Mouse (Mus musculus) left cerebral cortex, adult 2 months (tissue): Measurements from ENCODE around the gene Uts2. TPM values are rescaled to one million over a fixed set of nuclear protein-coding genes. Genes with fewer than 3 reads are reported as not detected.
"Not testable (repeated sequence)": the region's sequence is repeated elsewhere in the genome, so short reads cannot be mapped to it uniquely, and the experiment has no call there.

Experiments used
- DNase-seq, 2 experiments: peaks; one replicate each; pipeline ENCODE4 v3.0.0; 2021 to 2022; ENCODE audit warnings: low spot score in 2 of 2, mixed read lengths in 1 of 2; ENCODE audit errors: extremely low spot score in 1 of 2
- H3K27ac ChIP-seq: fragments of 200-600 bp; 2 replicates; pipeline ENCODE4 v1.8.1; 2022
- H3K4me3 ChIP-seq: fragments of 200-600 bp; 2 replicates; pipeline ENCODE4 v1.8.1; 2022
- CTCF ChIP-seq: fragments of 200-600 bp; IDR thresholded peaks from 2 replicates; pipeline ENCODE4 v1.8.1; 2022; ENCODE audit warnings: antibody characterized with exemption, mild to moderate bottlenecking, moderate library complexity
- intact Hi-C: fragments of 180-260 bp; cut with DNase I; formaldehyde crosslinking; loops from one replicate; pipeline ENCODE4 v1.15.1; 2025
- total RNA-seq, 2 experiments: library from RNA; stranded (reverse); gene quantifications; 2 replicates each; pipeline ENCODE4 v1.2.3; 2021

Uts2 gene
- total RNA-seq, 2 experiments from 2014 or later = not detected

- DNase-seq = no peak
- intact Hi-C loops = no loop called here
- TF ChIP-seq CTCF = no peak
Measured at GRCm38 (mm10) chr4:150975145-150975544, 21.8 kb upstream of the Uts2 start.

DNA sequence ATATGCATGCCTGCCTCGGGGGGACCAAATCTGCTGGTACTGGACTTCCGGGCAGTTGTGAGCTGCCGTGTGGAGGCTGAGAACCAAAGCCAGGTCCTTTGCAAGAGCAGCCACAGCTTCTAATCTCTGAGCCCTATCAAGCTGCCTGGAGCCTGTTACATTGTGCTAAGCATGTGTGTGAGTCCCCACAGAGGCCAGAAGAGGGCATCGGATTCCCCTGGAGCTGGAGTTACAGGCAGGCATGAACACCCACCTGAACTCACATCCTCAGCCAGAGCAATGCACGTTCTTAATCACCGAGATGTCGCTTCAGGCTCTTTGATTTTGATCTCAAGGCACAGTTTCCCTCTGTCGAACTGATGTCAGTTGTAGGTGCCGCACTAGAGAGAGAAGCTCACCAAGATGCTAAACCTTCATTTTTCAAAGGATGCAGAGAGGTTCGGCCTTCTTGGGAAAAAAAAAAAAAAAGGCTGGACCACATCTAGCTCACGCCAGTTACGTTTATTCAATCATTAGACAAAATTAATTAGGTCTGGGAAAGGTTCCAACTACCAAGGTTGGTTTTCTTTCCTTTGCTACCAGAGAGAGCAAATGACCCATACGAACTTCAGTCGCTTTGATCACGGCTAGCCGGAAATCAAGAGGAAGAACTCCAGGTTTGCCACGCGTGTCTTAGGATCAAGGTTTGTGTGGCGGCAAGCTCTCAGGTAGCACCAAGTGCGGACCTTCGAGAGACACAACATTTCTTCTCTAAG, 18.6 kb upstream of the Uts2 start:
- no peak overlapping the region for H3K4me3 ChIP-seq
- no peak overlapping the region for H3K27ac ChIP-seq
- TF ChIP-seq CTCF = no peak
- intact Hi-C loops = no loop called here
- no peak for DNase-seq

More at GRCm38 (mm10) chr4:150975145-150975544, 21.8 kb upstream of the Uts2 start:
- Histone ChIP-seq H3K4me3 (no peak overlapping the region), H3K27ac (no peak overlapping the region)

GRCm38 (mm10) chr4:150979455-150979854, 17.4 kb upstream of the Uts2 start:
- DNase-seq = no peak
- TF ChIP-seq CTCF = no peak

DNA sequence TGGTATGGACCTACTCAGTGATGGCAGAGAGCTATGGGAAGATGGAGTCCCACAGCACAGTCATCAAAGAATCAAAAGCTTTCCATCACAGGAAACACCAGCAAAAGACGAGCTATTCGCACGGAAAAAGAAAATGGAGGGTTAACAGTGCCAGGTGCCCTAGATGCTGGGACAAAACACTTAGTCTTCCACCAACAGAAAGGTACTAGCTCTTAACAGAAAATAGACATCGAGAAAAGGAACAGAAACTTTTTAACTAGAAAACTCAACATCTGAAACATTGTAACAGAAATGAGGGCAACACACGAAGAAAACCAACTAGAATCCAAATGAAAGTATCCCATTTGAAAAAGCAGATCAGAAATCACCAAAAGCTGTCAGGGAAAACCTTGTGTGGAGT, 16.7 kb upstream of the Uts2 start:
- Histone ChIP-seq H3K4me3 (no peak overlapping the region), H3K27ac (no peak overlapping the region)
- no peak for DNase-seq
- TF ChIP-seq CTCF = no peak
- intact Hi-C loops = no loop called here

More at GRCm38 (mm10) chr4:150979455-150979854, 17.4 kb upstream of the Uts2 start:
- Histone ChIP-seq H3K4me3 (no peak overlapping the region), H3K27ac (no peak overlapping the region)
- intact Hi-C loops = no loop called here

DNA sequence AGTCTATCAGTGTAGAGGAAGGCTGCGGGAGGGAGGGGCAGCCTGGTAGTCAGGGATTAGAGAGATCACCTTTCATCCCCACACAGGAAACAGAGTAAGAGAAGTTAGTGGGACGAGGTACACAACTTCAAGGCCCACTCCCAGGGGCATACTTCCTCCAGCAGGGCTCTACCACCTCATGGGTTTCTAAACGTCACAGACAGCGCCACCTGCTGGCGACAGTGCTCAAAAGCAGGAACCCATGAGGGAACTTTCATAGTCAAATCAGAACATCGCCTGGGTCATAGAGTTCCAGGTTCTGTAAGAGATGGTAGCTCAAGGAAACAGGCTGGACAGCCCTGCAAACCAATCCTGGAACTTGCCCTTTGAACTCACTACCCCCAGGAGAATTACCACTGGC, 6.7 kb upstream of the Uts2 start:
- Histone ChIP-seq H3K27ac (no peak overlapping the region), H3K4me3 (no peak overlapping the region)
- TF ChIP-seq CTCF = peak; percentile 47
- DNase-seq = no peak
- intact Hi-C loops = no loop called here

DNA sequence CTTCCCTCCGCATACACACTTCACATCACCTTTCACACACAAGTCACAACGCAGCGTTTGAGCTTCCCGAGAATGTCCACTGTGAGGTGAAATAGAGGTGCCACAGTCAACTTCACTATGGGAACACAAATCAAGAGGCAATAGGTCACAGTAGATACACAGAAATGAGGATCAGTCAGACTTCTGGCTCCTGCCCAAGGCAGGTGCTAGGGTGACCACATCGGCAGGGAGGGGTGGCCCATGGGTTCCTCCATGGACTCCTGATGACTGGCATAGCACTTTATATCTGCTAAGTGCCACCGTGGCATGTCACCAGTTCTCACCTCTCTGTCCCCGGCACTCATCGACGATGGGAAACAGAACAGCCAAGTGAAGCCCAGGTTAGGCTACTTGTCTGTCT, 1.7 kb downstream of the Uts2 start:
- no peak for TF ChIP-seq CTCF
- Histone ChIP-seq H3K4me3 (no peak overlapping the region), H3K27ac (no peak overlapping the region)
- intact Hi-C loops = no loop called here
- no peak for DNase-seq

GRCm38 (mm10) chr4:151001397-151001796, 4.5 kb downstream of the Uts2 start:
- intact Hi-C loops = no loop called here
- no peak overlapping the region for H3K27ac ChIP-seq
- no peak for TF ChIP-seq CTCF
- DNase-seq = no peak
- no peak overlapping the region for H3K4me3 ChIP-seq

DNA sequence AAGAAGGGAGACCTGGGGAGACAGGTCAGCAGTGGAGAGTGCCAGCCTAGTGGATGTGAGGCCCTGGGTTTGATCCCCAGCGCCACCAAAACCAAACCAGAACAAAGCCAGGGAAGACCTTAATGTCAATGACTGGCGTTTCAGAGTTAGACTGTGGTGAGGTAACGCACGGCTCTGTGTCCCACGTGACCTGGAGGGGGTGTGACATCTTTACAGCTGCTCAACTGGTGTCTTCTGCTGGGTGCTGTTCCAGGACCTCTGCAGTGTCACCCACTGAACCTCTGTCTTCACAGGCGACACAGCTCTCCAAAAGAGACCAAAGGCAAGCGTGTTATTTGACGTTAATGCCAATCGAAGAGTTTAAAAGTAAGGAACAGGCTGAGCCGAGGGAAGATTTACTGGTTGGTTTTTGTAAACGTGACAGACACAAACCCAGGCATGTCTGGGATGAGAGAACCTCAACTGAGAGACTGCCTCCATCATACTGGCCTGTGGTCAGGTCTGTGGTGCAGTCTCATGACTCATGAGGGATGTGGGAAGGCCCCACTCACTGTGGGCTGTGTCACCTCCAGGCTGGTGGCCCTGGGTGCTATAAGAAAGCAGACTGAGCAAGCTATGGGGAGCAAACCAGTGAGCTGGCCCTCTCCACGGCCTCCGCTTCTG, 8.9 kb downstream of the Uts2 start:
- intact Hi-C loops = no loop called here
- Histone ChIP-seq H3K27ac (no peak overlapping the region), H3K4me3 (no peak overlapping the region)
- no peak for TF ChIP-seq CTCF
- no peak for DNase-seq

DNA sequence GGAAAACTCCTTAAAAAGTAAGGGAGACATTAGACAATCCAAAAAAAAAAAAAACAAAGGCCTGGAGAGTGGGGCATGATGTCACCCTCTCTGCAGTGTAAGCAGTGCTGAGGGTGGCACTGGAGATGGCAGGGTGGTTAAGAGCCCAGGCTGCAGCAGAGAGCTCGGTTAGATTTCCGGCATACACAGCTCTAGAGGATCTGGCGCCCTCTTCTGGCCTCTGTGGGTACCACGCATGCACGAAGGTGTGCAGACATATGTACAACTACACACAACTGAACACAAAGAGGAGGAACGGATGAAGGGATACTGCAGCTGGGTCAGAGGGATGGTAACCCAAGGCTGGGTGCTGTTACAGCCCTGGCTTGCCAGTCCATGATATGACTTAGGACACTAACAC, 10.0 kb downstream of the Uts2 start:
- Histone ChIP-seq H3K4me3 (no peak overlapping the region), H3K27ac (no peak overlapping the region)
- peak; percentile 28 to 33 for DNase-seq
- intact Hi-C loops = no loop called here
- TF ChIP-seq CTCF = peak; percentile 53

DNA sequence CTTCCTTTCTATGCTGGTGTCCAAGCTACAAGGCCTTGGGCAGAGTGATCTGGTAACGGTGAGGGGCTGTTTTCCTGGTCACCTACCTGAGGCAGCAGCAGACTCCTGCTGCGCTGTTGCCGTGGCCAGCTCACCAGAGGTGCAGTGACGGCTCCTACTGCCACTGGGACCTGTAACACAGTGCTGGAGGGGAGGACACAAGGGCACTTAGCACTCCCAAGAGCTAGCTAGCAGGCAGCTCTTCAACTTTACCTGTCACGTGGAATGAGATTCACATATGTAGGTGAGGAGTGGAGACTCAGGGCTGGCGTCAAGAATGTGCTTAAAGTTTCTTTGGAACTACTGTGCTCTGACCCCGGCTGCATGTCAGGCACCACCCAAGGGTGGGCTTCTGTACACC, 13.4 kb downstream of the Uts2 start:
- TF ChIP-seq CTCF = no peak
- no peak for DNase-seq
- intact Hi-C loops = no loop called here
- no peak overlapping the region for H3K27ac ChIP-seq
- H3K4me3 ChIP-seq = no peak overlapping the region

DNA sequence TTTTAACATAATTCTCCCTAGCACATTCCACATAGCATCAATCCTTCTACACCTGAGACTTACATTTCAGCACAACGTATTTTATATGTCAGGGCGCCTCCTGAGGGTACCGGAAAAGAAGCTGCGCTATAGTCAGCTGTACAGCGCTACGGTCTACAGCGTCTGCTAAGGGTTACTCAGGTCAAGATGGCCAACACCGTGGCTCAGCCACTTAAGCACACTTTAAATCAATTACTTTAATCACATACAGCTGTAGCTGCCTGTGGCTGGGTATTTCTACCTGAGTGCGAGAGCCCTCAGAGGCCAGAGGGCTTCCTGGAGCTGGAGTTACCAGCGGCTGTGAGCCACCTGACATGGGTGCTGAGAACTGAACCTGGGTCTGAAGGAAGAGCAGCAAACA, 19.0 kb downstream of the Uts2 start:
- no peak overlapping the region for H3K4me3 ChIP-seq
- no peak for DNase-seq
- no peak for TF ChIP-seq CTCF
- intact Hi-C loops = no loop called here
- H3K27ac ChIP-seq = no peak overlapping the region

DNA sequence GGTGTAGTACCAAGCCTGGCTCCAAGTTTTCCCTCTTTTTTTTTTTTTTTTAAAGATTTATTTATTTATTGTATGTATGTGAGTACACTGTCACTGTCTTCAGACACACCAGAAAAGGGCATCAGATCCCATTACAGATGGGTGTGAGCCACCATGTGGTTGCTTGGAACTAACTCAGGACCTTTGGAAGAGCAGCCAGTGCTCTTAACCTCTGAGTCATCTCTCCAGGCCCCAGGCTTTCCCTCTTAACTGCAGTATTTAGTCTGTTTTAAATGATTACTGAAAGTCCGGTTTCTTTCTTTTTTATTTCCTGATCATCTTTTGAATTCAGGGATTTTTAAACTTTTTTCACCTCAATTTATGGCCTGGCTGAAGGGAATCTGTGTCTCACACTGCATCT, 20.5 kb downstream of the Uts2 start:
- H3K27ac ChIP-seq, H3K4me3 ChIP-seq, intact Hi-C loops, DNase-seq: not testable (repeated sequence)

DNA sequence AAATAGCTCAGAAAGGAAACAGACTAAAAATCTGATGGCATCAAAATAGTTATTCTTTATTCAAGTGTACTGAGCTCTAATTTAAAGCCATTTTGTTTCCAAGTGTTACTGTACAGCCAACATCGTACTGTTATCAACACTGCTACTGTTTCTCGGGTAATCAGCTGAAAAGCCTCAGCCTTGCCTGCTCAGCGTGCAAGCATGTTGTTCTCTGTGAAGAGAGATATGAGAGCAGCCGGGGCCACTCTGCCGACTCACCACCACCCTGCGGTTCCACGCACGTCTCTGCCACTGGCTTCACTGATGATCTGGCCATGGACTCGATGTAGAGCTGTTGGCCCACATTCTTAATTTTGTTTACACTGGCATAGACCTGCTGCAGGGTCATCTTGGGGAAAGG, 27.3 kb downstream of the Uts2 start:
- TF ChIP-seq CTCF = no peak
- no peak for DNase-seq
- Histone ChIP-seq H3K27ac (no peak overlapping the region), H3K4me3 (no peak overlapping the region)
- intact Hi-C loops = no loop called here
